In genomic region chr3:158061811-158062523, GRCm38 (mm10) we compare ENCODE assay signal across 10 mouse cellular contexts. TPM values are rescaled to one million over a fixed set of nuclear protein-coding genes. Genes with fewer than 3 reads are reported as not detected.
DNase-seq lines count a peak whose midpoint lies in the region; ATAC-seq and TF ChIP-seq lines count a peak whose summit lies in the region.
"Had no signal": no experiment of that assay in that cellular context is flagged by ENCODE, and none has a peak within 500 bp of the region (broad histone marks: within the 10 kb centered on the region; RNA-seq: fewer than 3 reads in every experiment).

No protein-coding gene starts in this region.

- no peak overlapping the region for H3K4me3 ChIP-seq in forebrain, embryonic 16.5 days (replicated peaks; ENCODE audit: low read length)
- H3K4me3 ChIP-seq in forebrain, embryonic 14.5 days (ENCODE audit: low read depth, low read length) = no peak overlapping the region
- no peak overlapping the region for H3K4me3 ChIP-seq in neural tube, embryonic 13.5 days
- no peak overlapping the region for H3K4me3 ChIP-seq in neural tube, embryonic 15.5 days (replicated peaks)
- H3K4me3 ChIP-seq in liver, embryonic 13.5 days (replicated peaks) = no peak overlapping the region
- no peak overlapping the region for H3K4me3 ChIP-seq in small intestine, adult 2 months (ENCODE audit: low read depth, low read length)
- H3K4me3 ChIP-seq: heart, embryonic 13.5 days had no signal

- H3K4me1 ChIP-seq in forebrain, embryonic 16.5 days (replicated peaks; ENCODE audit: control insufficient read depth, insufficient read depth, low read length) = no peaks in the 10 kb centered on the region
- no peaks in the 10 kb centered on the region for H3K4me1 ChIP-seq in forebrain, embryonic 14.5 days (ENCODE audit: control insufficient read depth, insufficient read depth, low read length)
- H3K4me1 ChIP-seq in neural tube, embryonic 13.5 days (replicated peaks) = no peaks in the 10 kb centered on the region
- H3K4me1 ChIP-seq in neural tube, embryonic 15.5 days = no peaks in the 10 kb centered on the region
- no peaks in the 10 kb centered on the region for H3K4me1 ChIP-seq in liver, embryonic 13.5 days (replicated peaks)
- H3K4me1 ChIP-seq in small intestine, adult 2 months (ENCODE audit: control insufficient read depth, insufficient read depth, insufficient read length, low read length) = no peaks in the 10 kb centered on the region
- H3K4me1 ChIP-seq: heart, embryonic 13.5 days had no signal

- H3K9me3 ChIP-seq in forebrain, embryonic 16.5 days (ENCODE audit: control insufficient read depth, low read length) = no peaks in the 10 kb centered on the region
- H3K9me3 ChIP-seq in forebrain, embryonic 14.5 days (replicated peaks; ENCODE audit: control insufficient read depth, low read length) = no peaks in the 10 kb centered on the region
- no peaks in the 10 kb centered on the region for H3K9me3 ChIP-seq in neural tube, embryonic 13.5 days
- no peaks in the 10 kb centered on the region for H3K9me3 ChIP-seq in neural tube, embryonic 15.5 days (replicated peaks)
- no peaks in the 10 kb centered on the region for H3K9me3 ChIP-seq in liver, embryonic 13.5 days (replicated peaks)
- H3K9me3 ChIP-seq: heart, embryonic 13.5 days had no signal

- DNase-seq in forebrain, embryonic 14.5 days (ENCODE audit: low spot score) = no peak
- no peak for DNase-seq in liver, embryonic 13.5 days
- no peak for DNase-seq in left cerebral cortex, postnatal 25 days (ENCODE audit: low spot score in 2 of 2)
- DNase-seq: lung, postnatal 4 days had no signal

- 87% methylated on average over 5 of the region's 5 CpGs for WGBS in forebrain, embryonic 16.5 days
- WGBS in forebrain, embryonic 14.5 days = 90% methylated on average over 5 of the region's 5 CpGs
- 87% methylated on average over 5 of the region's 5 CpGs for WGBS in neural tube, embryonic 13.5 days
- 91% methylated on average over 5 of the region's 5 CpGs for WGBS in neural tube, embryonic 15.5 days
- 79% methylated on average over 5 of the region's 5 CpGs for WGBS in liver, embryonic 13.5 days (ENCODE audit: insufficient replicate concordance)
- 85% methylated on average over 5 of the region's 5 CpGs for WGBS in small intestine, adult 2 months

- no peak for TF ChIP-seq CTCF in small intestine, adult 2 months (IDR thresholded peaks at IDR 0.05; ENCODE audit: extremely low read depth, insufficient read length, insufficient replicate concordance, low read depth, low read length)

- no peak for TF ChIP-seq POLR2A in small intestine, adult 2 months (IDR thresholded peaks at IDR 0.05; ENCODE audit: low read depth, low read length)

- no peak overlapping the region for H3K27ac ChIP-seq in forebrain, embryonic 16.5 days (ENCODE audit: low read length)
- no peak overlapping the region for H3K27ac ChIP-seq in forebrain, embryonic 14.5 days (ENCODE audit: low read depth, low read length)
- H3K27ac ChIP-seq in neural tube, embryonic 13.5 days (replicated peaks) = no peak overlapping the region
- H3K27ac ChIP-seq in neural tube, embryonic 15.5 days (replicated peaks) = no peak overlapping the region
- peak overlapping the region; percentile 47 for H3K27ac ChIP-seq in liver, embryonic 13.5 days
- peak overlapping the region; percentile 38; the same call in 1 of the 2 replicates for H3K27ac ChIP-seq in small intestine, adult 2 months (ENCODE audit: insufficient read depth, low read depth, low read length)
- H3K27ac ChIP-seq: heart, embryonic 13.5 days had no signal

- no peak overlapping the region for H3K9ac ChIP-seq in forebrain, embryonic 16.5 days (replicated peaks; ENCODE audit: low read depth, low read length)
- H3K9ac ChIP-seq in forebrain, embryonic 14.5 days (ENCODE audit: low read length) = no peak overlapping the region
- no peak overlapping the region for H3K9ac ChIP-seq in neural tube, embryonic 13.5 days
- no peak overlapping the region for H3K9ac ChIP-seq in neural tube, embryonic 15.5 days (replicated peaks)
- H3K9ac ChIP-seq in liver, embryonic 13.5 days = no peak overlapping the region
- H3K9ac ChIP-seq: heart, embryonic 13.5 days had no signal

- H3K36me3 ChIP-seq in forebrain, embryonic 16.5 days (ENCODE audit: control insufficient read depth, insufficient read depth) = peaks cover 17% of the 10 kb centered on the region; the same call in 1 of the 2 replicates
- peaks cover 31% of the 10 kb centered on the region for H3K36me3 ChIP-seq in forebrain, embryonic 14.5 days (ENCODE audit: control insufficient read depth, insufficient read depth, low read length)
- H3K36me3 ChIP-seq in neural tube, embryonic 13.5 days = peaks cover 37% of the 10 kb centered on the region
- peaks cover 22% of the 10 kb centered on the region for H3K36me3 ChIP-seq in neural tube, embryonic 15.5 days
- peaks cover 56% of the 10 kb centered on the region for H3K36me3 ChIP-seq in liver, embryonic 13.5 days
- H3K36me3 ChIP-seq in small intestine, adult 2 months (ENCODE audit: control insufficient read depth, insufficient read depth, low read length) = peaks cover 20% of the 10 kb centered on the region

- no peak overlapping the region for H3K4me2 ChIP-seq in forebrain, embryonic 16.5 days (ENCODE audit: low read length)
- H3K4me2 ChIP-seq in forebrain, embryonic 14.5 days (ENCODE audit: low read length) = no peak overlapping the region
- H3K4me2 ChIP-seq in neural tube, embryonic 13.5 days = no peak overlapping the region
- H3K4me2 ChIP-seq in neural tube, embryonic 15.5 days = no peak overlapping the region
- no peak overlapping the region for H3K4me2 ChIP-seq in liver, embryonic 13.5 days
- H3K4me2 ChIP-seq: heart, embryonic 13.5 days had no signal

- 0 out of 2 replicates have a peak, but pooled peaks have one; percentile 16 for ATAC-seq in forebrain, embryonic 16.5 days
- no peak; the same call in 1 of the 2 replicates for ATAC-seq in forebrain, embryonic 14.5 days
- peak; percentile 40; the same call in 1 of the 2 replicates for ATAC-seq in neural tube, embryonic 13.5 days (ENCODE audit: low read depth)
- no peak for ATAC-seq in neural tube, embryonic 15.5 days (ENCODE audit: low FRiP score)
- peak; percentile 74 for ATAC-seq in liver, embryonic 13.5 days (ENCODE audit: low read depth)
- no peak for ATAC-seq in erythroid progenitor cell, adult 5-6 weeks (replicated peaks; ENCODE audit: low FRiP score, poor library complexity, severe bottlenecking)

- intact Hi-C loops in left cerebral cortex, postnatal 25 days (cut with DNase I) = no loop called here

- no peaks in the 10 kb centered on the region for H3K27me3 ChIP-seq in forebrain, embryonic 16.5 days (replicated peaks; ENCODE audit: control insufficient read depth, insufficient read depth, low read length)
- H3K27me3 ChIP-seq in forebrain, embryonic 14.5 days (replicated peaks; ENCODE audit: control insufficient read depth, insufficient read depth, low read length) = no peaks in the 10 kb centered on the region
- no peaks in the 10 kb centered on the region for H3K27me3 ChIP-seq in neural tube, embryonic 13.5 days
- H3K27me3 ChIP-seq in neural tube, embryonic 15.5 days (replicated peaks) = no peaks in the 10 kb centered on the region
- H3K27me3 ChIP-seq in liver, embryonic 13.5 days = no peaks in the 10 kb centered on the region
- no peaks in the 10 kb centered on the region for H3K27me3 ChIP-seq in small intestine, adult 2 months (ENCODE audit: control insufficient read depth, insufficient read depth, low read length)
- H3K27me3 ChIP-seq: heart, embryonic 13.5 days had no signal

RNA-seq across cellular contexts. Expression of gene Lrrc40, which starts 25.5 kb away (rescaled TPM):
- 56.8 and 70.4 TPM in 2 replicates for polyA plus RNA-seq in forebrain, embryonic 16.5 days (2015; fragmentation: Nextera tagmentation; extraction: Ambion mirVana)
- polyA plus RNA-seq in forebrain, embryonic 14.5 days (2014; fragmentation: Nextera tagmentation; extraction: Ambion mirVana) = 65.8 TPM in 2 replicates
- 51.1 and 54.3 TPM in 2 replicates for polyA plus RNA-seq in neural tube, embryonic 13.5 days (2015; fragmentation: Nextera tagmentation; extraction: Ambion mirVana)
- polyA plus RNA-seq in neural tube, embryonic 15.5 days (2015; fragmentation: Nextera tagmentation; extraction: Ambion mirVana) = 43.0 and 45.1 TPM in 2 replicates
- polyA plus RNA-seq in liver, embryonic 13.5 days (2015; fragmentation: Nextera tagmentation; extraction: Ambion mirVana) = 30.6 and 43.3 TPM in 2 replicates
- polyA plus RNA-seq in small intestine, adult 2 months (2012; rRNA removed) = 0.95 and 1.4 TPM in 2 replicates
- total RNA-seq in erythroid progenitor cell, adult 5-6 weeks (2015; ENCODE audit: low replicate concordance) = 7.1 and 38.2 TPM in 2 replicates
- total RNA-seq in erythroid progenitor cell, adult 5-6 weeks (2017; ENCODE audit: low replicate concordance) = 10.5 and 20.8 TPM in 2 replicates
- 10 to 100 TPM; 23.9 to 25.5 TPM for total RNA-seq in left cerebral cortex, postnatal 25 days (2021)

RNA-seq across cellular contexts. Expression of gene Srsf11, which starts 25.5 kb away (rescaled TPM):
- polyA plus RNA-seq in forebrain, embryonic 16.5 days (2015; fragmentation: Nextera tagmentation; extraction: Ambion mirVana) = 277 and 288 TPM in 2 replicates
- 232 and 242 TPM in 2 replicates for polyA plus RNA-seq in forebrain, embryonic 14.5 days (2014; fragmentation: Nextera tagmentation; extraction: Ambion mirVana)
- 306 and 312 TPM in 2 replicates for polyA plus RNA-seq in neural tube, embryonic 13.5 days (2015; fragmentation: Nextera tagmentation; extraction: Ambion mirVana)
- 228 and 246 TPM in 2 replicates for polyA plus RNA-seq in neural tube, embryonic 15.5 days (2015; fragmentation: Nextera tagmentation; extraction: Ambion mirVana)
- polyA plus RNA-seq in liver, embryonic 13.5 days (2015; fragmentation: Nextera tagmentation; extraction: Ambion mirVana) = 135 and 148 TPM in 2 replicates
- polyA plus RNA-seq in small intestine, adult 2 months (2012; rRNA removed) = 99.7 and 175 TPM in 2 replicates
- total RNA-seq in erythroid progenitor cell, adult 5-6 weeks (2015; ENCODE audit: low replicate concordance) = 207 and 219 TPM in 2 replicates
- total RNA-seq in erythroid progenitor cell, adult 5-6 weeks (2017; ENCODE audit: low replicate concordance) = 168 and 230 TPM in 2 replicates
- 100 to 1,000 TPM; 156 to 159 TPM for total RNA-seq in left cerebral cortex, postnatal 25 days (2021)

Comparison
In these comparisons a context has a peak if more than half of its experiments do, and no peak if none do; other contexts are left out.
1. ATAC-seq: peak in forebrain, embryonic 16.5 days (single experiment), neural tube, embryonic 13.5 days (single experiment) and liver, embryonic 13.5 days (single experiment); none in forebrain, embryonic 14.5 days (single experiment), neural tube, embryonic 15.5 days (single experiment) and erythroid progenitor cell, adult 5-6 weeks (single experiment).
2. H3K27ac ChIP-seq: peak in liver, embryonic 13.5 days (single experiment) and small intestine, adult 2 months (single experiment); none in forebrain, embryonic 16.5 days (single experiment), forebrain, embryonic 14.5 days (single experiment), neural tube, embryonic 13.5 days (single experiment) and neural tube, embryonic 15.5 days (single experiment).
3. RNA of gene Lrrc40, which starts 25.5 kb away (polyA plus RNA-seq): 65.8 TPM in forebrain, embryonic 14.5 days, 56.8 to 70.4 TPM in forebrain, embryonic 16.5 days, 51.1 to 54.3 TPM in neural tube, embryonic 13.5 days, 43.0 to 45.1 TPM in neural tube, embryonic 15.5 days and 30.6 to 43.3 TPM in liver, embryonic 13.5 days; 0.95 to 1.4 TPM in small intestine, adult 2 months; every median in the first group is over 10 times any median in the second.